Comparison of ENCODE assay signal across 17 mouse cellular contexts in the genomic region with DNA sequence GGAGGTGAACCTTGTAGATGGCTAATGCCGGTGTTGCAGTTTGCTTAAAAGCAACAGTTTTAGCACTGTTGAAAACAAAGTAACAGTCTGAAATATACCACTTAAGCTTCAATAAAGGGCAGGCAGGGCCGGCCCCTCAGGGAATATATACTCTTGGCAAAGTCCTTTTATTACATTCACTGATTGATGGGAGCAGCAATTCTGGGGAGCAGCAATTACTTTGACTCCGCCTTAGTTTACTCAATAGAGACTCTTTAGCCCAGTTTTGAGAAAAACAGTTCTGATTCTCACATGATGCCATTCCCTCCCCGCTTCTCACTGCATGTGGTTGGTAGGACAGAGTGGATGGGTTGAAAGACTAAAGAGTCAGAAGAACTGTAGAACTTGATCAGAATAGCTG. TPM values are rescaled to one million over a fixed set of nuclear protein-coding genes. Genes with fewer than 3 reads are reported as not detected.
DNase-seq lines count a peak whose midpoint lies in the region; ATAC-seq and TF ChIP-seq lines count a peak whose summit lies in the region.
"Had no signal": no experiment of that assay in that cellular context is flagged by ENCODE, and none has a peak within 500 bp of the region (broad histone marks: within the 10 kb centered on the region; RNA-seq: fewer than 3 reads in every experiment).

No protein-coding gene starts in this region.

- H3K9me3 ChIP-seq in kidney, postnatal 0 days (replicated peaks; ENCODE audit: low read length) = no peaks in the 10 kb centered on the region
- no peaks in the 10 kb centered on the region for H3K9me3 ChIP-seq in intestine, embryonic 15.5 days
- no peaks in the 10 kb centered on the region for H3K9me3 ChIP-seq in midbrain, embryonic 14.5 days (ENCODE audit: control insufficient read depth, low read length)
- H3K9me3 ChIP-seq: heart, embryonic 10.5 days; kidney, embryonic 15.5 days; midbrain, embryonic 10.5 days had no signal

- no peak for ATAC-seq in kidney, postnatal 0 days (replicated peaks; ENCODE audit: low FRiP score, low read depth)
- peak; percentile 66 for ATAC-seq in intestine, embryonic 15.5 days
- ATAC-seq in midbrain, embryonic 14.5 days (ENCODE audit: low FRiP score, low TSS enrichment) = no peak
- ATAC-seq: CD4-positive, CD25-positive, alpha-beta regulatory T cell, adult 4 months had no signal

- no peaks in the 10 kb centered on the region for H3K36me3 ChIP-seq in kidney, postnatal 0 days (ENCODE audit: insufficient read depth, low read length)
- H3K36me3 ChIP-seq in intestine, embryonic 15.5 days = no peaks in the 10 kb centered on the region
- H3K36me3 ChIP-seq in midbrain, embryonic 14.5 days (ENCODE audit: control insufficient read depth, insufficient read depth, low read length) = no peaks in the 10 kb centered on the region

- H3K4me3 ChIP-seq in kidney, postnatal 0 days (replicated peaks; ENCODE audit: low read depth, low read length) = no peak overlapping the region
- H3K4me3 ChIP-seq in intestine, embryonic 15.5 days (replicated peaks) = no peak overlapping the region
- H3K4me3 ChIP-seq in midbrain, embryonic 14.5 days (replicated peaks; ENCODE audit: low read depth, low read length) = no peak overlapping the region
- H3K4me3 ChIP-seq: heart, embryonic 10.5 days; kidney, embryonic 15.5 days; midbrain, embryonic 10.5 days had no signal

- H3K27ac ChIP-seq in kidney, postnatal 0 days = 0 out of 2 replicates have a peak overlapping the region, but pooled peaks have one; percentile 8
- H3K27ac ChIP-seq in intestine, embryonic 15.5 days = no peak overlapping the region
- H3K27ac ChIP-seq in midbrain, embryonic 14.5 days (replicated peaks; ENCODE audit: low read depth, low read length) = no peak overlapping the region
- H3K27ac ChIP-seq: heart, embryonic 10.5 days; kidney, embryonic 15.5 days; macrophage; midbrain, embryonic 10.5 days had no signal

- DNase-seq in adrenal gland, postnatal 10 days = peak; percentile 47
- no peak for DNase-seq in adrenal gland, adult 18-20 months (ENCODE audit: low spot score in 2 of 2)
- DNase-seq in kidney, postnatal 0 days (ENCODE audit: low spot score) = no peak
- DNase-seq in kidney, adult 18-20 months = no peak
- DNase-seq in skeletal muscle tissue, adult 2 months (ENCODE audit: low read depth, low spot score) = peak; percentile 20
- DNase-seq in midbrain, embryonic 14.5 days = no peak
- DNase-seq: cerebellum, adult 11-12 months; cerebellum, postnatal 14 days; gastrocnemius, postnatal 25 days; lung, embryonic 14.5 days; thymus, postnatal 14 days had no signal

- no peak for TF ChIP-seq CTCF in kidney, postnatal 0 days (IDR thresholded peaks at IDR 0.05; ENCODE audit: low read depth)

- H3K4me2 ChIP-seq in kidney, postnatal 0 days (ENCODE audit: low read length) = no peak overlapping the region
- 0 out of 2 replicates have a peak overlapping the region, but pooled peaks have one; percentile 2 for H3K4me2 ChIP-seq in intestine, embryonic 15.5 days (replicated peaks)
- no peak overlapping the region for H3K4me2 ChIP-seq in midbrain, embryonic 14.5 days (ENCODE audit: low read length)
- H3K4me2 ChIP-seq: kidney, embryonic 15.5 days; lung, embryonic 14.5 days had no signal

- 48% methylated on average over 4 of the region's 4 CpGs for WGBS in kidney, postnatal 0 days
- 39% methylated on average over 4 of the region's 4 CpGs for WGBS in intestine, embryonic 15.5 days
- WGBS in midbrain, embryonic 14.5 days = 92% methylated on average over 4 of the region's 4 CpGs

- no peaks in the 10 kb centered on the region for H3K27me3 ChIP-seq in kidney, postnatal 0 days (ENCODE audit: insufficient read depth, low read length)
- H3K27me3 ChIP-seq in intestine, embryonic 15.5 days (replicated peaks) = no peaks in the 10 kb centered on the region
- no peaks in the 10 kb centered on the region for H3K27me3 ChIP-seq in midbrain, embryonic 14.5 days (ENCODE audit: control insufficient read depth, insufficient read depth, low read length)
- H3K27me3 ChIP-seq: kidney, embryonic 15.5 days had no signal

- H3K4me1 ChIP-seq in kidney, postnatal 0 days (replicated peaks; ENCODE audit: insufficient read depth, low read length) = peaks cover 13% of the 10 kb centered on the region
- H3K4me1 ChIP-seq in intestine, embryonic 15.5 days (replicated peaks) = peaks cover 7% of the 10 kb centered on the region
- H3K4me1 ChIP-seq in midbrain, embryonic 14.5 days (ENCODE audit: control insufficient read depth, insufficient read depth, low read length) = peaks cover 11% of the 10 kb centered on the region

- no peak overlapping the region for H3K9ac ChIP-seq in kidney, postnatal 0 days (ENCODE audit: low read depth, low read length)
- no peak overlapping the region for H3K9ac ChIP-seq in intestine, embryonic 15.5 days
- H3K9ac ChIP-seq in midbrain, embryonic 14.5 days (replicated peaks; ENCODE audit: low read length) = no peak overlapping the region
- H3K9ac ChIP-seq: kidney, embryonic 15.5 days; lung, embryonic 14.5 days had no signal

RNA-seq across cellular contexts. Expression of a gene that starts 5.5 kb away (rescaled TPM):
- 10 to 100 TPM; 27.8 to 31.8 TPM for total RNA-seq in adrenal gland, postnatal 10 days (2021)
- total RNA-seq in adrenal gland, adult 18-20 months (2021) = 10 to 100 TPM; 31.8 to 36.3 TPM
- polyA plus RNA-seq in kidney, postnatal 0 days (2015; fragmentation: Nextera tagmentation; extraction: Ambion mirVana) = 19.9 and 21.0 TPM in 2 replicates
- polyA plus RNA-seq in intestine, embryonic 15.5 days (2015; fragmentation: Nextera tagmentation; extraction: Ambion mirVana) = 22.9 and 25.9 TPM in 2 replicates
- polyA plus RNA-seq in midbrain, embryonic 14.5 days (2014; fragmentation: Nextera tagmentation; extraction: Ambion mirVana) = 14.9 and 19.7 TPM in 2 replicates

RNA-seq across cellular contexts. Expression of a gene that starts 32.7 kb away (rescaled TPM):
- 100 to 1,000 TPM; 429 to 446 TPM for total RNA-seq in adrenal gland, postnatal 10 days (2021)
- 100 to 1,000 TPM; 365 to 475 TPM for total RNA-seq in adrenal gland, adult 18-20 months (2021)
- polyA plus RNA-seq in kidney, postnatal 0 days (2015; fragmentation: Nextera tagmentation; extraction: Ambion mirVana) = 742 and 859 TPM in 2 replicates
- polyA plus RNA-seq in intestine, embryonic 15.5 days (2015; fragmentation: Nextera tagmentation; extraction: Ambion mirVana) = 531 and 618 TPM in 2 replicates
- polyA plus RNA-seq in midbrain, embryonic 14.5 days (2014; fragmentation: Nextera tagmentation; extraction: Ambion mirVana) = 446 and 522 TPM in 2 replicates

RNA-seq across cellular contexts. Expression of a gene that starts 36.1 kb away (rescaled TPM):
- 10 to 100 TPM; 32.7 to 35.4 TPM for total RNA-seq in adrenal gland, postnatal 10 days (2021)
- total RNA-seq in adrenal gland, adult 18-20 months (2021) = 10 to 100 TPM; 37.4 to 51.1 TPM
- 45.9 and 47.4 TPM in 2 replicates for polyA plus RNA-seq in kidney, postnatal 0 days (2015; fragmentation: Nextera tagmentation; extraction: Ambion mirVana)
- polyA plus RNA-seq in intestine, embryonic 15.5 days (2015; fragmentation: Nextera tagmentation; extraction: Ambion mirVana) = 32.9 and 38.2 TPM in 2 replicates
- polyA plus RNA-seq in midbrain, embryonic 14.5 days (2014; fragmentation: Nextera tagmentation; extraction: Ambion mirVana) = 62.9 and 67.1 TPM in 2 replicates

RNA-seq across cellular contexts. Expression of a gene that starts 40.8 kb away (rescaled TPM):
- total RNA-seq in adrenal gland, postnatal 10 days (2021) = 1 to 10 TPM; 9.3 TPM
- 1 to 10 TPM; 6.6 to 6.7 TPM for total RNA-seq in adrenal gland, adult 18-20 months (2021)
- 1.4 and 2.2 TPM in 2 replicates for polyA plus RNA-seq in kidney, postnatal 0 days (2015; fragmentation: Nextera tagmentation; extraction: Ambion mirVana)
- 1.7 and 1.8 TPM in 2 replicates for polyA plus RNA-seq in intestine, embryonic 15.5 days (2015; fragmentation: Nextera tagmentation; extraction: Ambion mirVana)
- 0.36 and 0.86 TPM in 2 replicates for polyA plus RNA-seq in midbrain, embryonic 14.5 days (2014; fragmentation: Nextera tagmentation; extraction: Ambion mirVana)

Comparison
In these comparisons a context has a peak if more than half of its experiments do, and no peak if none do; other contexts are left out.
1. DNase-seq: peak in adrenal gland, postnatal 10 days (single experiment) and skeletal muscle tissue, adult 2 months (single experiment); none in adrenal gland, adult 18-20 months (0 of 2), kidney, postnatal 0 days (single experiment), kidney, adult 18-20 months (single experiment) and midbrain, embryonic 14.5 days (single experiment).